Mouse (Mus musculus) stomach, embryonic 16.5 days (tissue): ENCODE measurements at regions not wholly inside any gene's neighbourhood (a gene's known extent, or its start where the extent isn't known, plus 50 kb on each side); places are given as distances from the start of the nearest gene placed in this dataset.

Experiments used
- ATAC-seq: fragments of 200-750 bp; cut with Nextera tagmentation; 2 replicates; pipeline ENCODE4 v1.8.0; 2017; ENCODE audit warnings: moderate number of reproducible peaks, moderate TSS enrichment; ENCODE audit not compliant: insufficient read depth, low FRiP score
- H3K27ac ChIP-seq: fragments of 300-500 bp; sonication (generic); 2 replicates; pipeline ENCODE4 v1.5.1; 2014; ENCODE audit warnings: low read length
- H3K27me3 ChIP-seq: fragments of 300-500 bp; sonication (generic); 2 replicates; pipeline ENCODE4 v1.6.1; 2014; ENCODE audit warnings: low read length, control low read depth, mixed read lengths; ENCODE audit not compliant: control insufficient read depth, insufficient read depth
- H3K36me3 ChIP-seq: fragments of 300-500 bp; sonication (generic); 2 replicates; pipeline ENCODE4 v1.6.1; 2014; ENCODE audit warnings: low read length; ENCODE audit not compliant: control insufficient read depth, insufficient read depth
- H3K4me1 ChIP-seq: fragments of 300-500 bp; sonication (generic); 2 replicates; pipeline ENCODE4 v1.6.1; 2014; ENCODE audit warnings: low read length, control low read depth, mixed read lengths; ENCODE audit not compliant: control insufficient read depth, insufficient read depth
- H3K4me2 ChIP-seq: fragments of 300-500 bp; sonication (generic); 2 replicates; pipeline ENCODE4 v1.6.1; 2014; ENCODE audit warnings: low read depth, low read length, mixed read lengths
- H3K4me3 ChIP-seq: fragments of 300-500 bp; sonication (generic); replicated peaks from 2 replicates; pipeline ENCODE4 v1.5.1; 2014; ENCODE audit warnings: mild to moderate bottlenecking, low read length
- H3K9ac ChIP-seq: fragments of 300-500 bp; sonication (generic); 2 replicates; pipeline ENCODE4 v1.6.1; 2014; ENCODE audit warnings: low read length
- H3K9me3 ChIP-seq: fragments of 300-500 bp; sonication (generic); replicated peaks from 2 replicates; pipeline ENCODE4 v1.6.1; 2016; ENCODE audit warnings: low read length, control low read depth; ENCODE audit not compliant: control insufficient read depth
- WGBS: fragments of 180-500 bp; shearing (Covaris S2); extraction: QIAGEN DNeasy Blood & Tissue Kit; methylation state at CpG from one replicate; pipeline ENCODE4 v1.1.7; 2014; 5-methylcytosine and 5-hydroxymethylcytosine counted together

DNA sequence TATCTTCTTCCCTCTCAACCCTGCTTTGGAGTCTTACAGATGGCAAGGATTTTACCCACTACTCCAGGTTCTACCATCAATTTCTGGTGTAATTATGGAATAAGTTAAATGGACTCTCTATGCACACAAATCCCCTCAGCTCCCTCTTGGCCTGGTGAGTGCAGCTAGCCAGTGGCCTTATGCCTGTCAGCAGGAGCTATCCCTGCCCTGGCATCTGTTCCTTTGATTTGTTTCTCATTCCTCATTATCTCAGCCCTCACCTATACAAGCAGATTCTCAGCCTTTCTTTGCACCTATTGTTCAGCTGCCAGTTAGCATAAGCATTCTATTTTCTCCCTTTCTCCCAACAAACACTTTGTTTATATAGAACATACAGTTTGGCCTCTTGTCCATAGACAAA, 150.3 kb downstream of the Rnf152 start:
- no peak for ATAC-seq
- H3K27me3 ChIP-seq: no peaks in the 10 kb centered on the region
- no peaks in the 10 kb centered on the region for H3K36me3 ChIP-seq
- H3K4me3 ChIP-seq: no peak overlapping the region
- no peaks in the 10 kb centered on the region for H3K4me1 ChIP-seq
- H3K9ac ChIP-seq: no peak overlapping the region
- no peaks in the 10 kb centered on the region for H3K9me3 ChIP-seq
- H3K27ac ChIP-seq: no peak overlapping the region
- no peak overlapping the region for H3K4me2 ChIP-seq

- no peaks in the 10 kb centered on the region for H3K27me3 ChIP-seq
- H3K4me3 ChIP-seq: no peak overlapping the region
- no peak overlapping the region for H3K9ac ChIP-seq
- no peaks in the 10 kb centered on the region for H3K9me3 ChIP-seq
- H3K4me2 ChIP-seq: no peak overlapping the region
- no peaks in the 10 kb centered on the region for H3K4me1 ChIP-seq
- peak; percentile 75 for ATAC-seq
- H3K36me3 ChIP-seq: no peaks in the 10 kb centered on the region
- peak overlapping the region; percentile 33; the same call in 1 of the 2 replicates for H3K27ac ChIP-seq
- WGBS: 32% methylated on average over 3 of the region's 3 CpGs
These were observed 157.2 kb downstream of the Rnf152 start for GRCm38 (mm10) chr1:105199305-105199704.

DNA sequence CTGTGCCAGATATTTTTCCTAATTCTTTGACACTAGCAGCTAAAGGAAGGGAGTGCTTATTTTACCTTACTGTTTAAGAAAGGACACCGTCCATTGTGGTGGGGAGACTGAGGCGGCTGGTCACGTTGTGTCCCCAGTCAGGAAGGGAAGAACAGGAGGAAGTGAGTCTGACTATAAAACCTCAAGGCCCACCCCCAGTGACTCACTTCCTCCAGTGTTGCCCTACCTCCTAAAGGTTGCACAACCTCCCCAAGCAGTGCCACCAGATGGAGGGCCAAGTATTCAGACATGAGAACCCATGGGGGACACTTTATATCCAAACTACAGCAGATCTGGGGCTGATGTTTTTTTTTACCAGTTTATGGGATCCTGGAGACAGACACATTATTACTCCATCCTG, 165.4 kb downstream of the Rnf152 start:
- 88% methylated on average over 3 of the region's 3 CpGs for WGBS
- no peaks in the 10 kb centered on the region for H3K4me1 ChIP-seq
- H3K9me3 ChIP-seq: no peaks in the 10 kb centered on the region

GRCm38 (mm10) chr1:105188920-105189266, 167.6 kb downstream of the Rnf152 start:
- Histone ChIP-seq H3K9ac (no peak overlapping the region), H3K4me2 (no peak overlapping the region), H3K4me3 (no peak overlapping the region), H3K36me3 (no peaks in the 10 kb centered on the region), H3K27ac (no peak overlapping the region), H3K9me3 (no peaks in the 10 kb centered on the region), H3K4me1 (no peaks in the 10 kb centered on the region), H3K27me3 (no peaks in the 10 kb centered on the region)
- ATAC-seq: peak; percentile 56; the same call in 1 of the 2 replicates

More for the DNA sequence above, 165.4 kb downstream of the Rnf152 start:
- Histone ChIP-seq H3K9ac (no peak overlapping the region), H3K27me3 (no peaks in the 10 kb centered on the region), H3K4me3 (no peak overlapping the region), H3K4me2 (no peak overlapping the region), H3K27ac (no peak overlapping the region), H3K36me3 (no peaks in the 10 kb centered on the region)
- no peak for ATAC-seq

DNA sequence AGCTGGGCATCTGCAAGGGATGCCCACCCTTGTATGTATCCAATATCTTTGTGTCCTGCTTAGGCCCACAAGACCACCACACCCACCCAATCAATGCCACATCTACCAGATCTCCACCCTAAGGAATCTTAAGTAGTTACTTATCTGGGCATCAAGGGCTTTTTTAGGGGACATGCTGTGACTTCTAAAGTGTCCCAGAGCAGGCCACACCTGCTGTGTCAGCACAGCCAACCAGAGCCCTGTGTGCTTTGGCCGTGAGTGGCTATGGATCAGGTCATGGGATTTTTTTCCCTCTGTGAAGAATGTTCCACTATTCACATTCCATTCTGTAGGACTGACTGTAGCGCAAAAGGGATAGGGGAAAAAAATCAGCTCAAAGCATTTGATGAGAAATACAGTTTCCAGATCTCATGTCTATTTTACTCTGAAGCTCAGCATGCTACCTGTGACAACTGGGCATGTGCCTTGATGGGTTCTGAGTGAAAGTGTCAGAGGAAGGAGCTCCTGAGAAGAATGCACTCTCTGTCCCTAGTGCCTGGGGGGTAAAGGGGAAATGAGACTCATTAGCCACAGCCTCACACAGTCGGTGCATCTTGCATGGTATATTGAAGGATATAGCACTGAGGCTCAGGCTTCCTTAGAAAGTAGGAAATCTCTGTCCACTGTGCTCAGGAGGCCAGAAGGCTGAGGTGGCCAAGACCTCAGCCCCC, 168.1 kb downstream of the Rnf152 start:
- ATAC-seq: no peak
- Histone ChIP-seq H3K4me3 (no peak overlapping the region), H3K27ac (no peak overlapping the region), H3K9me3 (no peaks in the 10 kb centered on the region), H3K36me3 (no peaks in the 10 kb centered on the region), H3K27me3 (no peaks in the 10 kb centered on the region), H3K9ac (no peak overlapping the region), H3K4me2 (no peak overlapping the region), H3K4me1 (no peaks in the 10 kb centered on the region)
- WGBS: 62% methylated on average over 3 of the region's 3 CpGs

DNA sequence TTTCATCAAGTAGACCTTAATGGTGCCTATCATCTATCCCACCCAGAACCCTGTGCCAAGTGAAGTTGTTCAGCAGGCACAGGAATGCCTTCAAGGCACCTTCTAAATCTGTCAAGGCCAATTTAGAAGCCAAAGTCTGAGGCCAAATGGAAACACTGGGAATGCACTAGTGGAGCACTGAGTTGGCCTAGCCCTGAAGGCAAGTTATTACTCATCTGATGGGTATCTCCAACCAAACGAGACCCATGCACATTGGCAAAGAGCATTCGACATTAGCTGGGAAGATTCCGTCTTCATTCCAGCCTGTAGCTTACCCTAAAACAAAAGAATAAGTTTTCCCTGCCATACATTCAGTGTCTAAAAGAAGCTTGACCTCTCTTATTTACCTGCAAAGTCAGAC, 172.0 kb downstream of the Rnf152 start:
- no peaks in the 10 kb centered on the region for H3K36me3 ChIP-seq
- ATAC-seq: no peak
- no peaks in the 10 kb centered on the region for H3K27me3 ChIP-seq

DNA sequence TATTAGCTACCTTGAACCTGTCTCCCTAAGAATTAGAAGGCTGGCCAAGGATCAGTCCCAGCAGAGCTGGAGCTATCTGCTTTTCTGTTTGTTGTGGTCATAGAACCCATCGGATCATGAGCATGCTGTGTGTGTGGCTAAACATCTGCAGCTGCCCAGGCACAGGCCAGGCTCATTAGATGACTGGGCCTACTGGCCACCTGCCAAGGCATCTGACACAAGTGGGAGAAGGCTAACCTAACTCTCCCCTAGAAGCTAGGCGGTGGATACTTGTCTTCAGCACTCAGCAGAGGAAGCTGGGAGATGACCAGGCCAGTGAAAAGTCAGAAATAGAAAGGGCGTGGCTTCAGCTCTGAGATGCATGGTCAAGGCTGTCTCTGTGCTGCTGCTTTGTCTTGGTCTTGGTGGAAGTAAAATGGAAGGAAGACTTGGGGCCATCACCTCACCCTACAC, 177.1 kb downstream of the Rnf152 start:
- Histone ChIP-seq H3K9ac (no peak overlapping the region), H3K36me3 (no peaks in the 10 kb centered on the region), H3K27me3 (no peaks in the 10 kb centered on the region), H3K4me2 (peak overlapping the region; percentile 35; the same call in 1 of the 2 replicates), H3K4me1 (peaks cover 12% of the 10 kb centered on the region; the same call in 1 of the 2 replicates), H3K9me3 (no peaks in the 10 kb centered on the region), H3K27ac (peak overlapping the region; percentile 63), H3K4me3 (no peak overlapping the region)
- ATAC-seq: peak; percentile 88
- WGBS: 17% methylated on average over 3 of the region's 3 CpGs

More for the DNA sequence above, 172.0 kb downstream of the Rnf152 start:
- Histone ChIP-seq H3K4me1 (peaks cover 3% of the 10 kb centered on the region; the same call in 1 of the 2 replicates), H3K27ac (no peak overlapping the region), H3K4me3 (no peak overlapping the region), H3K4me2 (no peak overlapping the region), H3K9me3 (no peaks in the 10 kb centered on the region), H3K9ac (no peak overlapping the region)
- WGBS: 83% methylated on average over 3 of the region's 3 CpGs

DNA sequence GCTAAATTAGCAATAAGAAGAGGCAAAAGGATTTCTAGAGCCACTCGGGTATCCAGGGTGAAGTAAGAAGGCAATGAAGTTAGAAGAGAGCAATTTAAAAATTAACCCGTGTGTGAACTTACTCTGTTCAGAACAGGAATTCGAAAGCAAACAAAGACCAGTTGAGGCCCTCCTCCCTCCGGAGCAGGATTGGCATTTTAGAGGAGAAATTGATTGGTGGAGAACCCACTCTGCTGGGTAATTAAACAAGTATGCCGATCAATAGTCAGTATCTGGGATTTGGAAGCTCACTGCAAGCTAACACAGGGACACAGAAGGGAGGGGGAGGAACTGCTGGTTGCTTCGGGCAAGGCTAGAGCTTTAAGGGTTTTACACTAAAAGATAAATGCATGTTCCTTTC, 177.7 kb downstream of the Rnf152 start:
- Histone ChIP-seq H3K27ac (peak overlapping the region; percentile 63), H3K9me3 (no peaks in the 10 kb centered on the region), H3K4me2 (peak overlapping the region; percentile 35), H3K27me3 (no peaks in the 10 kb centered on the region), H3K36me3 (no peaks in the 10 kb centered on the region), H3K9ac (0 out of 2 replicates have a peak overlapping the region, but pooled peaks have one; percentile 24), H3K4me1 (peaks cover 12% of the 10 kb centered on the region; the same call in 1 of the 2 replicates), H3K4me3 (0 out of 2 replicates have a peak overlapping the region, but pooled peaks have one; percentile 8)
- 26% methylated on average over 6 of the region's 6 CpGs for WGBS
- peak; percentile 66 for ATAC-seq

GRCm38 (mm10) chr1:105177938-105178337, 178.6 kb downstream of the Rnf152 start:
- WGBS: 61% methylated on average over 2 of the region's 2 CpGs
- peak overlapping the region; percentile 63 for H3K27ac ChIP-seq
- H3K4me1 ChIP-seq: peaks cover 12% of the 10 kb centered on the region; the same call in 1 of the 2 replicates
- H3K27me3 ChIP-seq: no peaks in the 10 kb centered on the region
- no peak overlapping the region for H3K4me2 ChIP-seq
- H3K9ac ChIP-seq: no peak overlapping the region
- H3K9me3 ChIP-seq: no peaks in the 10 kb centered on the region
- no peaks in the 10 kb centered on the region for H3K36me3 ChIP-seq
- ATAC-seq: no peak
- H3K4me3 ChIP-seq: no peak overlapping the region
